Mouse (Mus musculus): Measurements from ENCODE around the gene Itpkc.

- TF ChIP-seq SIN3A (IDR thresholded peaks at IDR 0.05; ENCODE audit: low read length): no peak
- no peak for TF ChIP-seq CTCF (conservative IDR thresholded peaks at IDR 0.05 in 1 of 2, IDR thresholded peaks at IDR 0.05 in 1 of 2; ENCODE audit: low read depth in 2 of 2, low read length in 2 of 2)
Observed at GRCm38 (mm10) chr7:27249928-27250327, 21.5 kb upstream of the Itpkc start.
